Mouse (Mus musculus) midbrain, embryonic 13.5 days (tissue): ENCODE data around the gene Ptf1a. TPM values are rescaled to one million over a fixed set of nuclear protein-coding genes. Genes with fewer than 3 reads are reported as not detected.

Source experiments
- ATAC-seq: fragments of 200-750 bp; cut with Nextera tagmentation; 2 replicates; pipeline ENCODE4 v1.8.0; 2017; ENCODE audit warnings: mild to moderate bottlenecking, moderate TSS enrichment, moderate library complexity
- H3K27ac ChIP-seq: fragments of 300-500 bp; sonication (generic); 2 replicates; pipeline ENCODE4 v1.5.1; 2015; ENCODE audit warnings: inconsistent platforms, mild to moderate bottlenecking, moderate library complexity
- H3K27me3 ChIP-seq: fragments of 300-500 bp; sonication (generic); 2 replicates; pipeline ENCODE4 v1.6.1; 2015; ENCODE audit warnings: mild to moderate bottlenecking, inconsistent platforms
- H3K36me3 ChIP-seq: fragments of 300-500 bp; sonication (generic); 2 replicates; pipeline ENCODE4 v1.6.1; 2015; ENCODE audit warnings: mild to moderate bottlenecking, inconsistent platforms
- H3K4me1 ChIP-seq: fragments of 300-500 bp; sonication (generic); replicated peaks from 2 replicates; pipeline ENCODE4 v1.6.1; 2015; ENCODE audit warnings: inconsistent platforms
- H3K4me2 ChIP-seq: fragments of 300-500 bp; sonication (generic); replicated peaks from 2 replicates; pipeline ENCODE4 v1.6.1; 2015; ENCODE audit warnings: moderate library complexity, mild to moderate bottlenecking, inconsistent platforms
- H3K4me3 ChIP-seq: fragments of 300-500 bp; sonication (generic); replicated peaks from 2 replicates; pipeline ENCODE4 v1.5.1; 2015; ENCODE audit warnings: mild to moderate bottlenecking, inconsistent platforms
- H3K9ac ChIP-seq: fragments of 300-500 bp; sonication (generic); replicated peaks from 2 replicates; pipeline ENCODE4 v1.6.1; 2015; ENCODE audit warnings: mild to moderate bottlenecking, inconsistent platforms
- H3K9me3 ChIP-seq: fragments of 300-500 bp; sonication (generic); 2 replicates; pipeline ENCODE4 v1.6.1; 2016; ENCODE audit warnings: mild to moderate bottlenecking, inconsistent platforms
- WGBS: fragments of 180-500 bp; shearing (Covaris S2); methylation state at CpG from one replicate; pipeline ENCODE4 v1.1.7; 2015; 5-methylcytosine and 5-hydroxymethylcytosine counted together
- polyA plus RNA-seq: library from polyadenylated mRNA; unstranded; fragments of >200 nt; fragmentation: Nextera tagmentation; extraction: Ambion mirVana; gene quantifications from 2 replicates; pipeline ENCODE4 v1.2.1, GENCODE M21; 2015

Gene Ptf1a
- polyA plus RNA-seq = 0.70 and 0.71 TPM in 2 replicates

- peak; percentile 62 for ATAC-seq
- H3K36me3 ChIP-seq = no peaks in the 10 kb centered on the region
Measured at GRCm38 (mm10) chr2:19444931-19445831, at the start of gene Ptf1a. Ptf1a (plus strand) TSS chr2:19445663.

GRCm38 (mm10) chr2:19405409-19405808 is 40.1 kb upstream of the Ptf1a start:
- Histone ChIP-seq H3K4me3 (no peak overlapping the region), H3K27ac (no peak overlapping the region), H3K4me2 (no peak overlapping the region), H3K9ac (no peak overlapping the region), H3K36me3 (no peaks in the 10 kb centered on the region), H3K27me3 (no peaks in the 10 kb centered on the region), H3K4me1 (no peaks in the 10 kb centered on the region), H3K9me3 (no peaks in the 10 kb centered on the region)
- WGBS = 88% methylated on average over 5 of the region's 5 CpGs
- no peak for ATAC-seq

More at GRCm38 (mm10) chr2:19444931-19445831, at the start of gene Ptf1a:
- WGBS = under 1% methylated on average over 53 of the region's 53 CpGs
- Histone ChIP-seq H3K27ac (no peak within 1 kb of the TSS), H3K27me3 (peaks cover 99% of the 10 kb centered on the region), H3K4me1 (peaks cover 34% of the 10 kb centered on the region), H3K9me3 (no peaks in the 10 kb centered on the region), H3K4me3 (peak within 1 kb of the TSS; percentile 40), H3K9ac (0 out of 2 replicates have a peak within 1 kb of the TSS, but pooled peaks have one; percentile 49), H3K4me2 (peak within 1 kb of the TSS; percentile 60)

- no peak for ATAC-seq
- Histone ChIP-seq H3K9me3 (no peaks in the 10 kb centered on the region), H3K4me3 (no peak overlapping the region), H3K27ac (no peak overlapping the region), H3K4me1 (no peaks in the 10 kb centered on the region), H3K36me3 (no peaks in the 10 kb centered on the region), H3K9ac (no peak overlapping the region), H3K27me3 (no peaks in the 10 kb centered on the region), H3K4me2 (no peak overlapping the region)
- 88% methylated on average over 3 of the region's 3 CpGs for WGBS
Measured at GRCm38 (mm10) chr2:19406531-19406930, 38.9 kb upstream of the Ptf1a start.

GRCm38 (mm10) chr2:19414222-19414965 is 31.1 kb upstream of the Ptf1a start:
- ATAC-seq = peak; percentile 78
- H3K9ac ChIP-seq = 0 out of 2 replicates have a peak overlapping the region, but pooled peaks have one; percentile 26
- 20% methylated on average over 19 of the region's 19 CpGs for WGBS
- H3K4me1 ChIP-seq = no peaks in the 10 kb centered on the region
- H3K36me3 ChIP-seq = no peaks in the 10 kb centered on the region
- no peaks in the 10 kb centered on the region for H3K9me3 ChIP-seq
- peak overlapping the region; percentile 52 for H3K4me2 ChIP-seq
- H3K4me3 ChIP-seq = peak overlapping the region; percentile 23
- no peak overlapping the region for H3K27ac ChIP-seq
- peaks cover 32% of the 10 kb centered on the region for H3K27me3 ChIP-seq

- H3K36me3 ChIP-seq = no peaks in the 10 kb centered on the region
- ATAC-seq = peak; percentile 79
- 0 out of 2 replicates have a peak overlapping the region, but pooled peaks have one; percentile 26 for H3K9ac ChIP-seq
- H3K4me2 ChIP-seq = peak overlapping the region; percentile 52
- no peak overlapping the region for H3K27ac ChIP-seq
- WGBS = 3% methylated on average over 6 of the region's 6 CpGs
- peak overlapping the region; percentile 23 for H3K4me3 ChIP-seq
- peaks cover 38% of the 10 kb centered on the region for H3K27me3 ChIP-seq
- H3K4me1 ChIP-seq = peaks cover 3% of the 10 kb centered on the region; the same call in 1 of the 2 replicates
- no peaks in the 10 kb centered on the region for H3K9me3 ChIP-seq
Measured at GRCm38 (mm10) chr2:19415063-19415521, 30.4 kb upstream of the Ptf1a start.

- Histone ChIP-seq H3K9me3 (no peaks in the 10 kb centered on the region), H3K9ac (no peak overlapping the region), H3K4me2 (no peak overlapping the region), H3K27me3 (peaks cover 39% of the 10 kb centered on the region), H3K36me3 (no peaks in the 10 kb centered on the region), H3K4me1 (peaks cover 3% of the 10 kb centered on the region; the same call in 1 of the 2 replicates), H3K27ac (no peak overlapping the region), H3K4me3 (no peak overlapping the region)
- ATAC-seq = no peak
- WGBS = 74% methylated on average over 6 of the region's 6 CpGs
Measured at GRCm38 (mm10) chr2:19416066-19416465, 29.4 kb upstream of the Ptf1a start.

GRCm38 (mm10) chr2:19419686-19420345 is 25.6 kb upstream of the Ptf1a start:
- H3K27ac ChIP-seq = no peak overlapping the region
- no peaks in the 10 kb centered on the region for H3K9me3 ChIP-seq
- H3K9ac ChIP-seq = no peak overlapping the region
- H3K36me3 ChIP-seq = no peaks in the 10 kb centered on the region
- 76% methylated on average over 1 of the region's 1 CpGs for WGBS
- H3K27me3 ChIP-seq = peaks cover 61% of the 10 kb centered on the region
- H3K4me2 ChIP-seq = no peak overlapping the region
- H3K4me1 ChIP-seq = peaks cover 3% of the 10 kb centered on the region; the same call in 1 of the 2 replicates
- no peak overlapping the region for H3K4me3 ChIP-seq
- ATAC-seq = peak; percentile 58

- H3K4me3 ChIP-seq = no peak overlapping the region
- no peak overlapping the region for H3K9ac ChIP-seq
- no peak overlapping the region for H3K27ac ChIP-seq
- peaks cover 64% of the 10 kb centered on the region for H3K27me3 ChIP-seq
- H3K36me3 ChIP-seq = no peaks in the 10 kb centered on the region
- no peak for ATAC-seq
- no peak overlapping the region for H3K4me2 ChIP-seq
- no peaks in the 10 kb centered on the region for H3K9me3 ChIP-seq
- peaks cover 3% of the 10 kb centered on the region; the same call in 1 of the 2 replicates for H3K4me1 ChIP-seq
Measured at GRCm38 (mm10) chr2:19422226-19422625, 23.2 kb upstream of the Ptf1a start.

- H3K36me3 ChIP-seq = no peaks in the 10 kb centered on the region
- H3K4me1 ChIP-seq = peaks cover 3% of the 10 kb centered on the region; the same call in 1 of the 2 replicates
- ATAC-seq = no peak
- no peak overlapping the region for H3K9ac ChIP-seq
- H3K27ac ChIP-seq = no peak overlapping the region
- no peak overlapping the region for H3K4me3 ChIP-seq
- H3K27me3 ChIP-seq = peaks cover 63% of the 10 kb centered on the region
- no peak overlapping the region for H3K4me2 ChIP-seq
- WGBS = 67% methylated on average over 6 of the region's 6 CpGs
- no peaks in the 10 kb centered on the region for H3K9me3 ChIP-seq
Measured at GRCm38 (mm10) chr2:19423086-19423485, 22.4 kb upstream of the Ptf1a start.

GRCm38 (mm10) chr2:19429031-19429430 is 16.4 kb upstream of the Ptf1a start:
- no peak overlapping the region for H3K4me3 ChIP-seq
- no peak overlapping the region for H3K27ac ChIP-seq
- no peaks in the 10 kb centered on the region for H3K36me3 ChIP-seq
- peaks cover 24% of the 10 kb centered on the region for H3K4me1 ChIP-seq
- 4% methylated on average over 10 of the region's 10 CpGs for WGBS
- H3K9me3 ChIP-seq = no peaks in the 10 kb centered on the region
- H3K9ac ChIP-seq = no peak overlapping the region
- ATAC-seq = no peak
- no peak overlapping the region for H3K4me2 ChIP-seq
- H3K27me3 ChIP-seq = peaks cover 95% of the 10 kb centered on the region
